Comparison of ENCODE assay signal across 21 mouse cellular contexts in genomic region chr16:95434434-95434833, GRCm38 (mm10).
A peak's percentile ranks its signal among the peaks of the same experiment; 100 is the strongest.
DNase-seq lines count a peak whose midpoint lies in the region; ATAC-seq and TF ChIP-seq lines count a peak whose summit lies in the region.
"Had no signal": no experiment of that assay in that cellular context is flagged by ENCODE, and none has a peak within 500 bp of the region (broad histone marks: within the 10 kb centered on the region; RNA-seq: fewer than 3 reads in every experiment).

No protein-coding gene starts in this region.

- no peaks in the 10 kb centered on the region for H3K9me3 ChIP-seq in liver, embryonic 11.5 days (ENCODE audit: control insufficient read depth, low read length)
- no peaks in the 10 kb centered on the region for H3K9me3 ChIP-seq in liver, embryonic 12.5 days (replicated peaks)
- no peaks in the 10 kb centered on the region for H3K9me3 ChIP-seq in MEL (replicated peaks; ENCODE audit: insufficient read depth, low read length)
- H3K9me3 ChIP-seq: embryonic facial prominence, embryonic 10.5 days; heart, embryonic 13.5 days; hindbrain, embryonic 15.5 days; limb, embryonic 15.5 days; midbrain, embryonic 12.5 days; neural tube, embryonic 13.5 days had no signal

- no peaks in the 10 kb centered on the region for H3K36me3 ChIP-seq in liver, embryonic 11.5 days (ENCODE audit: control insufficient read depth, insufficient read depth, low read length)
- no peaks in the 10 kb centered on the region for H3K36me3 ChIP-seq in liver, embryonic 12.5 days
- H3K36me3 ChIP-seq in MEL (ENCODE audit: control insufficient read depth in 1 of 2, insufficient read depth in 2 of 2, low read length in 2 of 2) = peaks cover 0 to 47% of the 10 kb centered on the region in 2 experiments; a peak in 2 of 4 replicates
- H3K36me3 ChIP-seq in splenic B cell, adult 2 months (ENCODE audit: control insufficient read depth, insufficient read depth, low read length, poor library complexity, severe bottlenecking) = no peaks in the 10 kb centered on the region
- H3K36me3 ChIP-seq: embryonic facial prominence, embryonic 10.5 days; heart, embryonic 13.5 days; hindbrain, embryonic 15.5 days; limb, embryonic 15.5 days; midbrain, embryonic 12.5 days; neural tube, embryonic 13.5 days had no signal

- 53% methylated on average over 8 of the region's 8 CpGs for WGBS in liver, embryonic 11.5 days
- WGBS in liver, embryonic 12.5 days (ENCODE audit: insufficient replicate concordance) = 25% methylated on average over 8 of the region's 8 CpGs

- H3K4me1 ChIP-seq in liver, embryonic 11.5 days (replicated peaks; ENCODE audit: control insufficient read depth, insufficient read depth, low read length) = peaks cover 24% of the 10 kb centered on the region
- peaks cover 37% of the 10 kb centered on the region for H3K4me1 ChIP-seq in liver, embryonic 12.5 days
- peaks cover 38 to 56% of the 10 kb centered on the region in 2 experiments for H3K4me1 ChIP-seq in MEL (ENCODE audit: control insufficient read depth in 1 of 2, insufficient read depth in 2 of 2, low read length in 2 of 2)
- H3K4me1 ChIP-seq: hindbrain, embryonic 15.5 days; limb, embryonic 15.5 days; midbrain, embryonic 12.5 days; neural tube, embryonic 13.5 days had no signal

- H3K4me2 ChIP-seq in liver, embryonic 11.5 days = peak overlapping the region; percentile 12; the same call in 1 of the 2 replicates
- H3K4me2 ChIP-seq in liver, embryonic 12.5 days = no peak overlapping the region
- H3K4me2 ChIP-seq: heart, embryonic 13.5 days; hindbrain, embryonic 15.5 days; limb, embryonic 15.5 days; lung, embryonic 14.5 days; midbrain, embryonic 12.5 days; neural tube, embryonic 13.5 days had no signal

- no peak for TF ChIP-seq RAD21 in MEL (IDR thresholded peaks at IDR 0.05; ENCODE audit: low read depth, low read length)

- H3K27ac ChIP-seq in liver, embryonic 11.5 days (ENCODE audit: low read depth, low read length) = no peak overlapping the region
- no peak overlapping the region for H3K27ac ChIP-seq in liver, embryonic 12.5 days
- peak overlapping the region; percentile 95 for H3K27ac ChIP-seq in MEL (ENCODE audit: control insufficient read depth, low read depth, low read length)
- H3K27ac ChIP-seq: embryonic facial prominence, embryonic 10.5 days; gastrocnemius, adult 2 months; heart, embryonic 13.5 days; hindbrain, embryonic 15.5 days; limb, embryonic 15.5 days; midbrain, embryonic 12.5 days; neural tube, embryonic 13.5 days had no signal

- DNase-seq in liver, embryonic 11.5 days (ENCODE audit: low spot score) = no peak
- DNase-seq in MEL (ENCODE audit: low read depth, low spot score) = peak; percentile 91
- DNase-seq in induced T-regulatory cell, adult 2 months (ENCODE audit: low read depth) = peak; percentile 26
- DNase-seq in splenic B cell, adult 2 months (ENCODE audit: low read depth, low spot score) = peak; percentile 62
- DNase-seq in adrenal gland, adult 18-20 months (ENCODE audit: low spot score in 2 of 2) = no peak
- no peak for DNase-seq in urinary bladder, postnatal 4 days (ENCODE audit: low spot score in 2 of 2)
- DNase-seq: adrenal gland, postnatal 36 days; cerebellum, adult 8-10 months; gastrocnemius, adult 2 months; kidney, adult 11 months; kidney, postnatal 10 days; layer of hippocampus, postnatal 36 days; lung, embryonic 14.5 days; lung, postnatal 36 days had no signal

- H3K9ac ChIP-seq in liver, embryonic 11.5 days (ENCODE audit: low read depth, low read length) = no peak overlapping the region
- no peak overlapping the region for H3K9ac ChIP-seq in liver, embryonic 12.5 days
- H3K9ac ChIP-seq in MEL (ENCODE audit: control insufficient read depth, low read depth, low read length, poor library complexity, severe bottlenecking) = peak overlapping the region; percentile 55
- H3K9ac ChIP-seq: heart, embryonic 13.5 days; hindbrain, embryonic 15.5 days; limb, embryonic 15.5 days; lung, embryonic 14.5 days; midbrain, embryonic 12.5 days; neural tube, embryonic 13.5 days had no signal

- no peaks in the 10 kb centered on the region for H3K27me3 ChIP-seq in liver, embryonic 11.5 days (replicated peaks; ENCODE audit: control insufficient read depth, insufficient read depth, low read length)
- peaks cover 9% of the 10 kb centered on the region for H3K27me3 ChIP-seq in liver, embryonic 12.5 days (replicated peaks)
- H3K27me3 ChIP-seq in MEL (ENCODE audit: control insufficient read depth in 1 of 2, insufficient read depth in 2 of 2, low read length in 2 of 2) = no peaks in the 10 kb centered on the region
- H3K27me3 ChIP-seq in splenic B cell, adult 2 months (ENCODE audit: control insufficient read depth, insufficient read depth, low read length, poor library complexity, severe bottlenecking) = no peaks in the 10 kb centered on the region
- H3K27me3 ChIP-seq: heart, embryonic 13.5 days; hindbrain, embryonic 15.5 days; limb, embryonic 15.5 days; midbrain, embryonic 12.5 days; neural tube, embryonic 13.5 days had no signal

- peak; percentile 52 to 74 for TF ChIP-seq EP300 in MEL (IDR thresholded peaks at IDR 0.05; ENCODE audit: low read depth in 1 of 2, low read length in 2 of 2)

- H3K79me2 ChIP-seq in MEL (ENCODE audit: control insufficient read depth, insufficient read depth, low read length, poor library complexity) = no peaks in the 10 kb centered on the region; the same call in 1 of the 2 replicates

- H3K4me3 ChIP-seq in liver, embryonic 11.5 days (ENCODE audit: low read depth, low read length) = no peak overlapping the region
- no peak overlapping the region for H3K4me3 ChIP-seq in liver, embryonic 12.5 days
- peak overlapping the region; percentile 34 to 35; a peak in 3 of 4 replicates for H3K4me3 ChIP-seq in MEL (ENCODE audit: control insufficient read depth in 1 of 2, insufficient read depth in 1 of 2, low read depth in 2 of 2, low read length in 2 of 2)
- H3K4me3 ChIP-seq: embryonic facial prominence, embryonic 10.5 days; gastrocnemius, adult 2 months; heart, embryonic 13.5 days; hindbrain, embryonic 15.5 days; limb, embryonic 15.5 days; midbrain, embryonic 12.5 days; neural tube, embryonic 13.5 days had no signal

- TF ChIP-seq CTCF in MEL (IDR thresholded peaks at IDR 0.05 in 2 of 3, conservative IDR thresholded peaks at IDR 0.05 in 1 of 3; ENCODE audit: control insufficient read depth in 1 of 3, insufficient read depth in 1 of 3, low read depth in 2 of 3, low read length in 3 of 3, poor library complexity in 1 of 3, severe bottlenecking in 1 of 3) = no peak

- 0 out of 4 replicates have a peak, but pooled peaks of 1 of the 2 experiments have one; percentile 34 for TF ChIP-seq POLR2A in MEL (IDR thresholded peaks at IDR 0.05; ENCODE audit: control insufficient read depth in 1 of 2, insufficient read depth in 1 of 2, low read depth in 1 of 2, low read length in 2 of 2, poor library complexity in 1 of 2)

- no peak for ATAC-seq in liver, embryonic 11.5 days (replicated peaks; ENCODE audit: low FRiP score)
- ATAC-seq in liver, embryonic 12.5 days = no peak

TF ChIP-seq in MEL, 35 proteins besides CTCF, POLR2A, EP300 and RAD21 (continues in another document):
- no peak for TF ChIP-seq ZKSCAN1 (IDR thresholded peaks at IDR 0.05; ENCODE audit: low read depth, low read length)
- peak; percentile 46; the same call in 1 of the 2 replicates for TF ChIP-seq TCF12 (IDR thresholded peaks at IDR 0.05; ENCODE audit: low read depth, low read length)
- TF ChIP-seq POLR2AphosphoS5 (IDR thresholded peaks at IDR 0.05; ENCODE audit: borderline replicate concordance, low read depth, low read length) = no peak
- TF ChIP-seq E2F4 (IDR thresholded peaks at IDR 0.05; ENCODE audit: borderline replicate concordance, low read depth, low read length) = no peak
- TF ChIP-seq MAX (IDR thresholded peaks at IDR 0.05; ENCODE audit: low read length) = peak; percentile 58; the same call in 1 of the 2 replicates
- TF ChIP-seq KAT2A (conservative IDR thresholded peaks at IDR 0.05; ENCODE audit: low read depth, low read length) = no peak
- peak; percentile 38; the same call in 1 of the 2 replicates for TF ChIP-seq TBP (IDR thresholded peaks at IDR 0.05; ENCODE audit: low read depth, low read length)
- TF ChIP-seq GATA1 (IDR thresholded peaks at IDR 0.05; ENCODE audit: low read depth, low read length) = peak; percentile 82
- TF ChIP-seq JUND (IDR thresholded peaks at IDR 0.05; ENCODE audit: low read depth, low read length) = no peak
- peak; percentile 71 for TF ChIP-seq ETS1 (IDR thresholded peaks at IDR 0.05; ENCODE audit: low read depth, low read length)
- TF ChIP-seq ZMIZ1 (IDR thresholded peaks at IDR 0.05; ENCODE audit: low read depth, low read length) = 0 out of 2 replicates have a peak, but pooled peaks have one; percentile 55
- peak; percentile 48; the same call in 1 of the 2 replicates for TF ChIP-seq MXI1 (IDR thresholded peaks at IDR 0.05; ENCODE audit: low read depth, low read length)
- TF ChIP-seq ELF1 (IDR thresholded peaks at IDR 0.05; ENCODE audit: low read depth, low read length) = no peak
- no peak for TF ChIP-seq USF1 (IDR thresholded peaks at IDR 0.05; ENCODE audit: low read depth, low read length)
- no peak for TF ChIP-seq MYC (IDR thresholded peaks at IDR 0.05; ENCODE audit: low read depth, low read length)
- TF ChIP-seq MYB (IDR thresholded peaks at IDR 0.05; ENCODE audit: low read depth, low read length) = no peak
- no peak for TF ChIP-seq MEF2A (IDR thresholded peaks at IDR 0.05; ENCODE audit: extremely low read depth, insufficient replicate concordance, low read depth, low read length, poor library complexity, severe bottlenecking)
- TF ChIP-seq NELFE (IDR thresholded peaks at IDR 0.05; ENCODE audit: low read depth, low read length) = peak; percentile 44; the same call in 1 of the 2 replicates
- no peak for TF ChIP-seq ZC3H11A (IDR thresholded peaks at IDR 0.05; ENCODE audit: low read depth, low read length)
- TF ChIP-seq NRF1 (IDR thresholded peaks at IDR 0.05; ENCODE audit: insufficient read depth, low read depth, low read length, poor library complexity, severe bottlenecking) = no peak
- TF ChIP-seq MAZ (IDR thresholded peaks at IDR 0.05; ENCODE audit: low read depth, low read length) = peak; percentile 48; the same call in 1 of the 2 replicates
- TF ChIP-seq TAL1 (IDR thresholded peaks at IDR 0.05; ENCODE audit: low read length) = no peak
- TF ChIP-seq USF2 (IDR thresholded peaks at IDR 0.05; ENCODE audit: borderline replicate concordance in 1 of 2, insufficient read depth in 1 of 2, low read depth in 1 of 2, low read length in 2 of 2) = no peak
- TF ChIP-seq MAFK (IDR thresholded peaks at IDR 0.05; ENCODE audit: borderline replicate concordance, low read depth, low read length) = no peak
- peak; percentile 41; the same call in 1 of the 2 replicates for TF ChIP-seq SIN3A (IDR thresholded peaks at IDR 0.05; ENCODE audit: low read length)
- no peak for TF ChIP-seq GABPA (IDR thresholded peaks at IDR 0.05; ENCODE audit: low read depth, low read length)
- no peak for TF ChIP-seq UBTF (IDR thresholded peaks at IDR 0.05; ENCODE audit: borderline replicate concordance, insufficient read depth, low read depth, low read length)
- TF ChIP-seq CHD1 (IDR thresholded peaks at IDR 0.05; ENCODE audit: low read depth, low read length) = no peak

Comparison
In these comparisons a context has a peak if more than half of its experiments do, and no peak if none do; other contexts are left out.
1. DNase-seq: peak in MEL (single experiment), induced T-regulatory cell, adult 2 months (single experiment) and splenic B cell, adult 2 months (single experiment); none in liver, embryonic 11.5 days (single experiment), adrenal gland, adult 18-20 months (0 of 2) and urinary bladder, postnatal 4 days (0 of 2).
2. H3K4me3 ChIP-seq: peak in MEL (2 of 2); none in liver, embryonic 11.5 days (single experiment) and liver, embryonic 12.5 days (single experiment).